Mouse (Mus musculus) lung, postnatal 10 days (tissue): ENCODE results near the gene Dlx2.

Source experiments
- DNase-seq: peaks from one replicate; pipeline ENCODE4 v3.0.0; 2021

Dlx2 gene

DNA sequence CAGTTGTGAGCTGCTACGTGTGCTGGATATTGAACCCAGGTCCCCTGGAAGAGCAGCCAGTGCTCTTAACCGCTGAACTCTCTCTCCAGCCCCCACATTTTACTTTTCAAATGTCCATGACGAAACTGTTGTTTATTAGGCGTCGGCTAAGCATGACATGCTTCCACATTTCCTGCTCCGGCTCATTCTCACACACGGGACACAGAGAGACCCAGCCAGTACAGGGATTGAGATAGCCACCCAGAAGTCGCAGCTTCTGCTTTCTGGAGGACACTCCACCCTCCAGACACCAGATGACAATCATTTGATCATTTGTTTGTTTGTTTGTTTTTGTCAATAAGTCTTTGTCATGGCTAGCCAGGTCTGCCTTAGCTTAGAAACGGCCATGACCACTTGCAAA is 41.7 kb downstream of the Dlx2 start:
- DNase-seq, result no peak

DNA sequence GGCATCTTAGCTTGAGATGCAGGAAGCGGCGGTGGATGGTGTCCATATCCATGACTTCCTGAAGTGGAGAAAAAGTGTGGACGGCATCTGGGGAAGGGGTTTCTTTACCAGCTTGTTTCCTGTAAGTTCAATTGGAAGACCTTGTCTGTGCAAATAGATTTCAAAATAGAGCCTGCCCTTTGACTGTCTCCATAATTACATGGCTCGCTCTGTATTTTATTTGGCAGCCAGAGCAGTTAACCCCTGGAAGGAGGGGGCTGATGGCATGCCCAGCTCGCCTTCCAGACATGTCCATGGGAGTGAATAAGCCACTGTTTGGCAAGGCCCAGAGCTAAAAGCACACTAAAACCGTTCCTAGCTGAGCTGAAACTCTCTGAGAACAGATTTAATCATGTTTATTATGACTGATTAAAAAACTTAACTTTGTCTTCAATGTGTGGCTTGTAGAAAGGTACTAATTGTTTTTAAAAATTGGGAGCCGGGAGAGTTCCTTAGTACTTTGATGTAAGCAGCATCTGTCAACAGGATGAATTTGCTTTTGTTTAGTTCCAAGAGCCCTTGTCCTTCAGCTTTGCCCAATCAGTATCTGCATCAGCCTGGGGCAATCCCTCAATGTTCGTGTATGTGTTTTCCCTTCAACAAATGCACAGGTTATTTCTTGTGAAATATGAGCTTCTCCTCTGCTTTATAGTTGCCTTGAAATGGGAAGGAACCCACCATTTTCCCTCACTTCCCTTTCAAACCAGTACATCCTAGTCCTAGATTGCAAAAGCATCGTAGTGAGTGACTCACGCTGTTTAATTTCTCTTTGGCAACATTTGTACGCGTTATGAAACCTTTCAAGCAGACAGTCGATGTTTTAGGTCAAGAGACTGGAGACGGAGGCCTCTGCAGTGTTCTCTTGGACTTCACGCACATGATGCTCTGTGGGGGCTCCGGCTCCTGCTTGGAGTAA is 47.0 kb downstream of the Dlx2 start:
- DNase-seq, result peak; percentile 13

DNA sequence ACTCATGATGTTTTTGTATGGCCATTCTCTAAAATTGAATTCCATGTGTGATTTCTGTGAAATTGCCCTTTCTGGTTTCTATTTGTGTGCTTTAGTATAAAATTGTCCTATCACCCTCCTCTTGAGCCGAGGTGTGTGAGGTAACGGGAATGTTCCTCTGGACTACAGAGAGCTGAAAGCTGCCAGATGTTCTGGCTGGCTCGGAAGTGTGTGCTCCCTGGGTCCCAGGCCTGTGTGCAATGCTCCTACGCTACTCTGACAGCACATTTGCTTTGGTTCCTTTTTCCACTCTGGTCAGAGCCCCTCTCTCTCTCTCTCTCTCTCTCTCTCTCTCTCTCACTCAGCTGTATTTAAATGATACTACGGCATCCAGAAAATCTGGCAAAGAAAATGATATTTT is 49.4 kb downstream of the Dlx2 start:
- DNase-seq, result no peak

DNA sequence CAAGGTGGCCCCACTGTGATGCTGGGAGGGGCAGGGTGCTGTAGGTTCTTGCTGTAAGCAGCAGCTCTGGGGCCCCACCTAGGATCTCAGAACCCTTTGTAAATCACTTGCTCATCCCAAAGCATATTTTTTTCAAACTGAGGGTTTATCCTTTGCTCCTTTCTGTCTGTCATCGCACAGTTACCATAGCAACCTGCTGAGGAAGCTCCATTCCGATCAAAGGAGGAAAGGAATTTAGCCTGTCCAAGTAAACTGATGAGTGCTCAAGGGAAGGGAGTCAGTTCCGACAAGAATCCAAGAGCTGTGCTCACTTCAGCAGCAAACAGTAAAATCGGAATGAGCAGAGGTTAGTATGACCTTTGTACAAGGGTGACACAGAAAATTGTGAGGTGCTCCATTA is 51.6 kb downstream of the Dlx2 start:
- DNase-seq, result no peak

DNA sequence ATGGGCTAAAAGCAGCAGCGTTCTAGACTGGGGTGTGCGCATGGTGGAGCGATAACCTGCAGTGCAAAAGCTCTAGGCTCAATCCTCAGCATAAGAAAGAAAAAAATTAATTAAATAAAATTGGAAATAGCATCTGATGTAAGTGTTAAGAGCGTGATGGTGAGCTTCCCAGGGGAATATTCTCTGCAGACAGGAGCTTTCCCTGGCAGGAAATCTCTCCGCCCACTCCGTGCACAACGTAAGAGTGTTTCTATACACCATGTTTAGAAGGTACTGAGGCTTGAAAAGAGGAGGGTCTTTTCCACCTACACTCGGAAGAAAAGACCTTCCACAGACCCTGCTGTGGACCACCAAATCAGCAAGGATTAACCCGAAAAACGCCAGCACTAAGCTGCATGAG is 52.1 kb downstream of the Dlx2 start:
- no peak for DNase-seq
